Mouse (Mus musculus) embryonic facial prominence, embryonic 11.5 days (tissue): ENCODE data around the gene Bola1. TPM values are rescaled to one million over a fixed set of nuclear protein-coding genes. Genes with fewer than 3 reads are reported as not detected.
"Not testable (repeated sequence)": the region's sequence is repeated elsewhere in the genome, so short reads cannot be mapped to it uniquely, and the experiment has no call there.

Experiments used
- ATAC-seq: fragments of 200-750 bp; cut with Nextera tagmentation; replicated peaks from 2 replicates; pipeline ENCODE4 v1.8.0; 2017; ENCODE audit warnings: low read depth; ENCODE audit not compliant: insufficient number of reproducible peaks, low FRiP score, low TSS enrichment
- DNase-seq: peaks from one replicate; pipeline ENCODE4 v3.0.0-alpha.2; 2015; ENCODE audit warnings: low spot score
- H3K27ac ChIP-seq: fragments of 300-500 bp; sonication (generic); replicated peaks from 2 replicates; pipeline ENCODE4 v1.5.1; 2014; ENCODE audit warnings: mild to moderate bottlenecking, low read depth, low read length, control low read depth
- H3K27me3 ChIP-seq: fragments of 300-500 bp; sonication (generic); 2 replicates; pipeline ENCODE4 v1.6.1; 2014; ENCODE audit warnings: mild to moderate bottlenecking, low read length, moderate library complexity, mixed read lengths; ENCODE audit not compliant: control insufficient read depth, insufficient read depth
- H3K36me3 ChIP-seq: fragments of 300-500 bp; sonication (generic); replicated peaks from 2 replicates; pipeline ENCODE4 v1.6.1; 2014; ENCODE audit warnings: low read depth, mild to moderate bottlenecking, low read length, moderate library complexity, mixed read lengths; ENCODE audit not compliant: control insufficient read depth, insufficient read depth
- H3K4me1 ChIP-seq: fragments of 300-500 bp; sonication (generic); 2 replicates; pipeline ENCODE4 v1.6.1; 2014; ENCODE audit warnings: low read length, mixed read lengths; ENCODE audit not compliant: control insufficient read depth, insufficient read depth
- H3K4me2 ChIP-seq: fragments of 300-500 bp; sonication (generic); 2 replicates; pipeline ENCODE4 v1.6.1; 2014; ENCODE audit warnings: low read depth, mild to moderate bottlenecking, control low read depth, low read length, moderate library complexity
- H3K4me3 ChIP-seq: fragments of 300-500 bp; sonication (generic); 2 replicates; pipeline ENCODE4 v1.5.1; 2014; ENCODE audit warnings: low read depth, low read length, control low read depth
- H3K9ac ChIP-seq: fragments of 300-500 bp; sonication (generic); replicated peaks from 2 replicates; pipeline ENCODE4 v1.6.1; 2014; ENCODE audit warnings: mild to moderate bottlenecking, control low read depth, low read length
- H3K9me3 ChIP-seq: fragments of 300-500 bp; sonication (generic); replicated peaks from 2 replicates; pipeline ENCODE4 v1.6.1; 2016; ENCODE audit warnings: mild to moderate bottlenecking, low read length, inconsistent platforms, mixed read lengths; ENCODE audit not compliant: control insufficient read depth
- WGBS: fragments of 180-500 bp; shearing (Covaris S2); extraction: QIAGEN DNeasy Blood & Tissue Kit; methylation state at CpG from one replicate; pipeline ENCODE4 v1.1.7; 2014; 5-methylcytosine and 5-hydroxymethylcytosine counted together
- polyA plus RNA-seq: library from polyadenylated mRNA; unstranded; fragments of >200 nt; fragmentation: Nextera tagmentation; extraction: Ambion mirVana; gene quantifications from 2 replicates; pipeline ENCODE4 v1.2.1, GENCODE M21; 2014

The Bola1 gene
- polyA plus RNA-seq, result 59.4 and 61.9 TPM in 2 replicates

DNA sequence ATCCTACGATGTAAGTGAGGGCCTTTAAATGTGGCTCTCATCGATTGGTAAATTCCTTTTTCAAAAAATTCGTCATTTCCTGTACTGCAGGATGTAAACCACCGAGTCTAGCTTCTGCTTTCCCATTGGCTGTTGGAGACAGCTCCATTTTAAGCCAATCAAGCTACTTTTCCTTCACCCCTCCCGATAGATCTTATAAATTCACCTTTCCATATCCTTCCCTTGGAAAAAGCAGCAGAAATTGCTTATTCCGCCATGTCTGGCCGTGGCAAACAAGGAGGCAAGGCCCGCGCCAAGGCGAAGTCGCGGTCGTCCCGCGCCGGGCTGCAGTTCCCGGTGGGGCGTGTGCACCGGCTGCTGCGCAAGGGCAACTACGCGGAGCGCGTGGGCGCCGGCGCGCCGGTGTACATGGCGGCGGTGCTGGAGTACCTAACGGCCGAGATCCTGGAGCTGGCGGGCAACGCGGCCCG is at the start of gene Bola1, which contains the start of gene Hist2h2ab:
Bola1 (minus strand) TSS at position 49 of the 470 bp plus-strand sequence.
Hist2h2ab (plus strand) TSS at position 205 of the 470 bp plus-strand sequence.
- ATAC-seq (peak; percentile 76), DNase-seq (peak; percentile 88)
- H3K4me1 ChIP-seq, result peaks cover 8% of the 10 kb centered on the region
- H3K27ac ChIP-seq, result peak within 1 kb of the TSS; percentile 99
- H3K9me3 ChIP-seq, result no peaks in the 10 kb centered on the region
- H3K9ac ChIP-seq, result peak within 1 kb of the TSS; percentile 93
- no peaks in the 10 kb centered on the region for H3K27me3 ChIP-seq
- no peaks in the 10 kb centered on the region for H3K36me3 ChIP-seq
- under 1% methylated on average over 37 of the region's 37 CpGs for WGBS
- peak within 1 kb of the TSS; percentile 78 for H3K4me2 ChIP-seq
- H3K4me3 ChIP-seq, result peak within 1 kb of the TSS; percentile 62

DNA sequence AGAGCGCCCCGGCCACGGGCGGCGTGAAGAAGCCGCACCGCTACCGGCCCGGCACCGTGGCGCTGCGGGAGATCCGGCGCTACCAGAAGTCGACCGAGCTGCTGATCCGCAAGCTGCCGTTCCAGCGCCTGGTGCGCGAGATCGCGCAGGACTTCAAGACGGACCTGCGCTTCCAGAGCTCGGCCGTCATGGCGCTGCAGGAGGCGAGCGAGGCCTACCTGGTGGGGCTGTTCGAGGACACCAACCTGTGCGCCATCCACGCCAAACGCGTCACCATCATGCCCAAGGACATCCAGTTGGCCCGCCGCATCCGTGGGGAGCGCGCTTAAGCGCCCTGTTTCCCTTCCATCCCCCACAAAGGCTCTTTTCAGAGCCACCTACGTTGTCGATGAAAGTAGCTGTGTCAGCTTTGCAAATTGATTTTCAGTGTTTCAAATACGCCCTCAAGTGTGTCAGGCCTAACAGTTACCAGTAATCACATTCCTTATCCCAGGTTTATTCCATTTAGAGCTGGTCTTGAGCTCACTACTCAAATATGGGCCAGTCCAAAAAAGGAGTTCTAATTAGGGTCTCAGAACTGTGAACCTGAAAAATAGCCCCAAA is 49.4 kb upstream of the Bola1 start:
- WGBS, result 0% methylated on average over 9 of the region's 44 CpGs
- Histone ChIP-seq H3K4me3 (peak overlapping the region; percentile 47), H3K9ac (peak overlapping the region; percentile 75), H3K27ac (peak overlapping the region; percentile 95), H3K4me2 (peak overlapping the region; percentile 48)
- DNase-seq, H3K9me3 ChIP-seq, H3K4me1 ChIP-seq, H3K27me3 ChIP-seq, H3K36me3 ChIP-seq: not testable (repeated sequence)
- peak; percentile 35 for ATAC-seq

DNA sequence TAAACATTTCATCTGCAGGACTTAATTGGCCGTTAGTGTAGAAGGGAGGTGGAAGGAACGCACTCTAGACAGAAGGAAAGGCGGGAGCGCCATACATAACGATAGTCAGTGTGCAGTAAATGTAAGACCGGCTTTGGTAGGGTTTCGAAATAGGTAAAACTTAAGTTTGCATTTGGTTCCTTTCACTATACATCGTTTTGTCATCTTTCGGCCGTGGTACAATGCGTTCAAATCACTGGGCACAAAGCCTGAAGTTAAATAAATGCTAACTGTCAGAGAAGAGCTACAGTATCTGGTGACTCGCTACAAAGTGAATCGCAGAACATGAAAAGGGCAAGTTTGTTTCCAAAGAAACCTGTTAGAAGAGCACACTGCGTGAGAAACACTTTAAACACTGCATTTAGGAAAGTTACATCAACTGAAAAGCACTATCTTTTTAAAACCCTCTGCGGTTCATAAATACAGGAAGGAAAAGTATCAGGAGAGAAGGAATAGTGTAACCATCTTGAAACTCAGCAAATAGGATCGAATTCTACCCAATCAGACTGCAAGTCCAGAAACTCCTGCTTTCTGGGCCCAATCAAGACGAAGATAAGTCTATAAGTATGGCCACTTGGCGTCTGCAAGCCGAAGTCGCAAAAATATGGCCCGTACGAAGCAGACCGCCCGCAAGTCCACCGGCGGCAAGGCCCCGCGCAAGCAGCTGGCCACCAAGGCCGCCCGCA is 48.7 kb upstream of the Bola1 start, which contains the start of gene Hist2h3b:
Hist2h3b (plus strand) TSS at position 604 of the 725 bp plus-strand sequence.
- H3K27ac ChIP-seq, result peak within 1 kb of the TSS; percentile 95
- no peaks in the 10 kb centered on the region for H3K36me3 ChIP-seq
- no peaks in the 10 kb centered on the region for H3K27me3 ChIP-seq
- H3K4me1 ChIP-seq, result no peaks in the 10 kb centered on the region; the same call in 1 of the 2 replicates
- H3K4me3 ChIP-seq, result peak within 1 kb of the TSS; percentile 47
- no peaks in the 10 kb centered on the region for H3K9me3 ChIP-seq
- WGBS, result 24% methylated on average over 29 of the region's 30 CpGs
- peak within 1 kb of the TSS; percentile 75 for H3K9ac ChIP-seq
- DNase-seq, result peak; percentile 89
- ATAC-seq, result peak; percentile 58; the same call in 1 of the 2 replicates
- peak within 1 kb of the TSS; percentile 48 for H3K4me2 ChIP-seq

DNA sequence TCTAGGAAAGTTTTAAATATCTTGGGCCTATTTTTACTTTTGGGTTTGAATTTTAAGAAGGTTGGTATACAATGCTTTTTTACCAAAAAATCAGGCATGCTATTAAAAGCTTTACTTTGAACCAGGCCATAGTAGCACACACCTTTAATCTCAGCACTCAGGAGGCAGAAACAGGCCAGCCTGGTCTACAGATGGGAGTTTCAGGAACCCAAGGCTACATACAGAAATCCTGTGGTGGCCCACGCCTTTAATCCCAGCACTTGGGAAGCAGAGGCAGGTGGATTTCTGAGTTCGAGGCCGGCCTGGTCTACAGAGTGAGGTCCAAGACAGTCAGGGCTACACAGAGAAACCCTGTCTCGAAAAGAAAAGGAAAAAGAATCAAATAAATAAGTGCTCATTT is 48.0 kb upstream of the Bola1 start:
- no peaks in the 10 kb centered on the region for H3K9me3 ChIP-seq
- no peaks in the 10 kb centered on the region; the same call in 1 of the 2 replicates for H3K4me1 ChIP-seq
- H3K27ac ChIP-seq, result peak overlapping the region; percentile 75
- DNase-seq, result no peak
- 0 out of 2 replicates have a peak overlapping the region, but pooled peaks have one; percentile 26 for H3K9ac ChIP-seq
- no peak for ATAC-seq
- no peaks in the 10 kb centered on the region for H3K36me3 ChIP-seq
- H3K4me3 ChIP-seq, result no peak overlapping the region
- 70% methylated on average over 4 of the region's 4 CpGs for WGBS
- H3K4me2 ChIP-seq, result no peak overlapping the region
- no peaks in the 10 kb centered on the region for H3K27me3 ChIP-seq

DNA sequence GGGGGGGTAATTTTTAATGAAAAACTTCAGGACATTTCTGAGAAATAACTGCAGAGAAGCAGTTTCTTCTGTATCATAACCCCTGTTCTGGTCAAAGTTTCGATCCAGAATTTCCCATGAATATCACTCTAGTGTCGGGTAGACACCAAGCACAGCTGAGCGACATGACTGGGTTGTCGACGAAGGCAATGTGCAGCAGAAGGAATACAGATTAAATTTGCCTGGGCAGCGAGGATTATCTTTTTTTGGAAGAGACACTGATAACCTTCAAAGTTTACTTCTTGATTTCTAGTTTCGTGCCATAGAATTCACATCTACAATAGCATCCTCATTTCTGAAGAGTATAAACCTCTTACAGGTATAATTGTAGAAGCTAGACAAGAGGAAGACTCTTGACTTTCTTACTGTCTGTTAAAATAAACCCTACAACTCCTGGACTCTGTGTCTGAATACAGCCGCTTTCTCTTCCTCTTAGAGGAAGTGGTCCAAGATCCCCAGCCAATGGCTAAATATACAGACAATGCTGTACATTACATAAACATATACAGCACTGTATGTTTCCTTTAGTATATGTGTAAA is 46.7 kb upstream of the Bola1 start:
- WGBS, result 84% methylated on average over 8 of the region's 8 CpGs
- Histone ChIP-seq H3K4me3 (no peak overlapping the region), H3K36me3 (no peaks in the 10 kb centered on the region), H3K4me2 (no peak overlapping the region), H3K27me3 (no peaks in the 10 kb centered on the region), H3K27ac (no peak overlapping the region), H3K4me1 (no peaks in the 10 kb centered on the region; the same call in 1 of the 2 replicates), H3K9ac (no peak overlapping the region), H3K9me3 (no peaks in the 10 kb centered on the region)
- DNase-seq, result no peak
- no peak for ATAC-seq

DNA sequence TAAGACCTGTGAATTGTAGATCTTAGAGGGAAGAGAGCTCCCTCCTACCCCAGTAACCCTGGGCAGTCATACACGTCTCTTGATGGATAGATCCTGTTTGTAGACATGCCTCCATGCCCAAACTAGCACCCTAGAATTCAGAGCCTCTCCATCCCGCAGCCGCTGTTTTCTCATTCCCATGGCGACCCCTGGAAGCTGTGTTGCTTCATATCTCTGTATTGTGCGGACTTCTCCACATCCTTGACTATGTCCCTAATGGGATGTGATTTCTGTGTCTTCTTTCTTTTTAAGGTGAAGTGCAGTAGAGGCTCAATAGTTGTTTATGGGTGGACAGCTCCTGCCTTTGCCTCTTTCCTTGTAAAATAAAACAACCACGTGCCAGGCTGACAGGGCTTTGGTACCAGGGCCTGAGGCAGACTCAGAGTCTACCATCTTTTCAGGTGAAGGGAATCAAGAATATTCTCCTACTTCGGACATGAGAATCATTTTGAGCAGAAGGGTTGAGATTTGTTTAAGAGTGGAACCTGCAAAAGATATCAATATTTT is 45.0 kb upstream of the Bola1 start:
- 80% methylated on average over 7 of the region's 7 CpGs for WGBS
- H3K4me3 ChIP-seq, result no peak overlapping the region
- ATAC-seq, result no peak
- DNase-seq, result no peak
- peak overlapping the region; percentile 75 for H3K9ac ChIP-seq
- peak overlapping the region; percentile 98 for H3K27ac ChIP-seq
- H3K9me3 ChIP-seq, result no peaks in the 10 kb centered on the region
- no peaks in the 10 kb centered on the region; the same call in 1 of the 2 replicates for H3K4me1 ChIP-seq
- no peaks in the 10 kb centered on the region for H3K27me3 ChIP-seq
- H3K36me3 ChIP-seq, result no peaks in the 10 kb centered on the region
- H3K4me2 ChIP-seq, result peak overlapping the region; percentile 58

DNA sequence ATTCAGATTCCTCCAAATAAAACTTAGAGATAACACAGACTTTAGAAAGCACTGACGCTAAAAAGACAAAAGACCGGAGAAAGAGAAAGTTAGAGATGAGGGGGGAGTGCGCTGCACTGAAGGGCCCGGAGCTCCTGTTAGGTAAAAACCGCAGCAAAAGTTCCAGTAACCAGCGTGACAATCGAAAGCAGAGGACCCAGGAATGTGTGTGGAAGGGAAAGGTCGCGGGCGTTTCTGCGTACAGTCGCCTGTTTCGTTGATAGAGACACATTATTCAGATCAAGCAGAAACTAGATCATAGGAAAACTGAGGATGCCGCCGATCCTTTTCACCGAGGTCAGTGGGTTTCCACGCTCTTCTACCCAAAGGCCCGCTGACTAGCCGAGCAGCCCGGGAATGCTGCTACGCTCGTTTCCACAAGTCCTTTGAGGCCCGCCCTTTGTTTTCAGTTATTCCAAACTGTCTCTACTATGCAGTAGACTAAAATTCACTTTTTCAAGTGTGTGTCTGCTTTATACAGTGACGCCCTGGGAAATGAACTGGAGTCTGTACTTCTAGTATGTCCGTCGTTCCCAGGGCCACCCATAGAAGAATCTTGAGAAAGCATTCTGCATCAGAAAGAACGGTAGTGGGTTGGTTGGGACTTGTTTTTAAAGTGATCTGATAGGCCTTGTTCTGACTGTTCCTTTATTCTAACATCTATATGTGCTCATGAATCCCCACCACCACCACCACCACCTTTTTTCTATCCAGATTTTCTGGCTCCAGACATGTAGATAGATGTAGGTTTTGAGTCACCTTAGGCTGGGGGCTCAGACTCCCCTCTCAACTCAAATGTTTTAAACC is 44.3 kb upstream of the Bola1 start:
- H3K36me3 ChIP-seq, result no peaks in the 10 kb centered on the region
- H3K27me3 ChIP-seq, result no peaks in the 10 kb centered on the region
- ATAC-seq (no peak), DNase-seq (peak; percentile 65)
- H3K4me2 ChIP-seq, result peak overlapping the region; percentile 58
- 8% methylated on average over 27 of the region's 27 CpGs for WGBS
- no peaks in the 10 kb centered on the region for H3K9me3 ChIP-seq
- H3K27ac ChIP-seq, result peak overlapping the region; percentile 98
- H3K4me3 ChIP-seq, result peak overlapping the region; percentile 55
- no peaks in the 10 kb centered on the region; the same call in 1 of the 2 replicates for H3K4me1 ChIP-seq
- peak overlapping the region; percentile 75 for H3K9ac ChIP-seq
